Mouse (Mus musculus): Measurements from ENCODE around the gene Iah1.

DNA sequence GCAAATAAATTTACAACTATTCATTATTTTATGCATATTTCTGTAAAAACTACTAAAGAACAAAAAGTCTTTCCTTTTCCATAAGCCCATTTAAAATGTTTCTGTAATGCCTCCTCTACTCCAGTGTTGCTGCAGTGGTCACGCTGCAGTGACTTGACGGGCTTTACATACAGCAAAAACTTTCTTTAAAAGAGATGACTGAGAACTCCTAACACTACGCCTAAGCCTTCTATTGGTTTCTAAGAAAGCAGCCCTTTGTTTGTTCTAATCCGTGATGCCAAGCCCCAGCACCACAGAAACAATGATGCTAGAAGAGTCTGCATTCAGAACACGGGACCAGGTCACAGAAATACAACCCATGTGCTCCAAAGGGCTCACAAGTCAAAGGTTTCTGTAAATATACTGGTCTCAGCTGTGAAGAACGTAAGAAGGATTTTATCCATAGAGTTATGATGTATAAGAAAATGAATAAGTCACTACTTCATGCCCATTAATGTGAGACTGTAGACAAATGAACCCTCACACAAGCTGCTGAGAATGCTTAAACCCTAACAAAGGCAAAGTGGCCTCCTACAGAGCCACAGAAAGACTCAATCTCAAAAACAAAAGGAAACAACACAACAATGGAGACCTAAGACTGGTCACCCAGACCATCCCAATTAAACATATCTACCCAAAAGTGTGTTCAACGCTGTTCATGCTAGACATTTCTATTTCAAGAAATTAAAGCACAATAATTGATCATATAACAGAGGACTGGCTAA lies 34.1 kb downstream of the Iah1 start:
- TF ChIP-seq POLR2A (IDR thresholded peaks at IDR 0.05; ENCODE audit: insufficient read length, low read depth) (no peak), CEBPB (IDR thresholded peaks at IDR 0.05; ENCODE audit: insufficient read depth, poor library complexity, severe bottlenecking) (no peak), USF1 (IDR thresholded peaks at IDR 0.05; ENCODE audit: low read depth) (no peak)
